Mouse (Mus musculus): ENCODE measurements at regions not wholly inside any gene's neighbourhood (a gene's known extent, or its start where the extent isn't known, plus 50 kb on each side); places are given as distances from the start of the nearest gene placed in this dataset.

DNA sequence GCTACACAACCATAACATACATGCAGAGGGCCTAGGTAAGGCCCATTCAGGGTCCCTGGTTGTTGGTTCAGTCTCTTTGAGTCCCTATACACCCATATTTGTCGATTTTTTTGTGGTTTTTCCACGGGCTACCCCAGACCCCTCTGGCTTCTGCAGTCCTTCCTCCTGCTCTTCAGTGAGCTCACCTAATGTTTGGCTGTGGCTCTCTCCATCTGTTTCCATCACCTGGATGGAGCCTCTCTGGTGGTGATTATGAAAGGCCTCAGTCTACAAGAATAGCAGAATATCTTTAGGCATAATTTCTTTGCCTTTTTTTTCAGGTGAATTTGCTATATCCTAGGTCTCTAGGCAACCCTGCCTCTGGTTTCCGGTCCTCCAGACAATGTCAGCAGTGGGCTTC, 373.9 kb upstream of the Slc7a11 start:
- TF ChIP-seq CTCF (IDR thresholded peaks at IDR 0.05; ENCODE audit: low read depth, low read length) (no peak), POLR2A (IDR thresholded peaks at IDR 0.05; ENCODE audit: borderline replicate concordance, low read depth, low read length) (no peak)

Data from bone marrow macrophage, adult 2 months (primary cell).